ENCODE assay signal across 17 mouse cellular contexts in the genomic region with DNA sequence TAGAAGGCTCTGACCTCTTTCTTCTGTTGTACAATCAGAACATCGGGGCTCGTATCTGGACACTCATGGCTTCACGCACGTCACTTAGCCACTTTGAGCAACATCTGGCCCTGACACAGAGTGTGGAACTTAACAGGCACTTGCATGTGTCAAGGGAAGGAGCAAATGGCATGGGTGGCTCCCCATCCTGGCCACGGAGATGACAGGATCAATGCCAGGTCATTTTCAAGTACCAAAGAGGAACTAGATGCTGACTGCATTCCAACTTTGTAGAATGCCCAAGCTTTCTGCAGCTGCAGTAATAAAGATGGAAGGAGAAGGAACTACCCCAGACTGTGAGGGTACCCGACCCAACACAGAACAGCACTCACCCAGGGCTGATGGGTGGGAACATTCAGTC. TPM values are rescaled to one million over a fixed set of nuclear protein-coding genes. Genes with fewer than 3 reads are reported as not detected.
A peak's percentile ranks its signal among the peaks of the same experiment; 100 is the strongest.
DNase-seq lines count a peak whose midpoint lies in the region; ATAC-seq lines count a peak whose summit lies in the region.
"Had no signal": no experiment of that assay in that cellular context is flagged by ENCODE, and none has a peak within 500 bp of the region (broad histone marks: within the 10 kb centered on the region; RNA-seq: fewer than 3 reads in every experiment).

No protein-coding gene starts in this region.

- 92% methylated on average over 6 of the region's 6 CpGs for WGBS in midbrain, embryonic 10.5 days
- 89% methylated on average over 6 of the region's 6 CpGs for WGBS in midbrain, embryonic 11.5 days

- peaks cover 6% of the 10 kb centered on the region; the same call in 1 of the 2 replicates for H3K27me3 ChIP-seq in midbrain, embryonic 10.5 days (ENCODE audit: low read depth, poor library complexity, severe bottlenecking)
- H3K27me3 ChIP-seq in midbrain, embryonic 11.5 days (ENCODE audit: control insufficient read depth, insufficient read depth, low read length): no peaks in the 10 kb centered on the region
- H3K27me3 ChIP-seq: embryonic facial prominence, embryonic 12.5 days had no signal

- peak overlapping the region; percentile 75 for H3K27ac ChIP-seq in midbrain, embryonic 10.5 days (replicated peaks)
- no peak overlapping the region for H3K27ac ChIP-seq in midbrain, embryonic 11.5 days (ENCODE audit: low read depth, low read length)
- H3K27ac ChIP-seq: embryonic facial prominence, embryonic 12.5 days; forebrain, embryonic 12.5 days had no signal

- no peak overlapping the region for H3K4me3 ChIP-seq in midbrain, embryonic 10.5 days
- no peak overlapping the region for H3K4me3 ChIP-seq in midbrain, embryonic 11.5 days (ENCODE audit: low read depth, low read length)
- H3K4me3 ChIP-seq: embryonic facial prominence, embryonic 12.5 days; forebrain, embryonic 12.5 days had no signal

- ATAC-seq in midbrain, embryonic 11.5 days (ENCODE audit: low FRiP score): no peak
- ATAC-seq: forebrain, embryonic 14.5 days; forebrain, postnatal 0 days had no signal

- no peaks in the 10 kb centered on the region for H3K36me3 ChIP-seq in midbrain, embryonic 10.5 days
- no peaks in the 10 kb centered on the region for H3K36me3 ChIP-seq in midbrain, embryonic 11.5 days (ENCODE audit: control insufficient read depth, insufficient read depth, low read length)
- H3K36me3 ChIP-seq: embryonic facial prominence, embryonic 12.5 days; forebrain, embryonic 12.5 days had no signal

- H3K4me1 ChIP-seq in midbrain, embryonic 10.5 days: peaks cover 33% of the 10 kb centered on the region
- peaks cover 15% of the 10 kb centered on the region; the same call in 1 of the 2 replicates for H3K4me1 ChIP-seq in midbrain, embryonic 11.5 days (ENCODE audit: control insufficient read depth, insufficient read depth, low read length)

- H3K9ac ChIP-seq in midbrain, embryonic 11.5 days (ENCODE audit: low read length): no peak overlapping the region
- H3K9ac ChIP-seq: embryonic facial prominence, embryonic 12.5 days; forebrain, embryonic 12.5 days; forebrain, postnatal 0 days had no signal

- H3K4me2 ChIP-seq in midbrain, embryonic 11.5 days: no peak overlapping the region
- H3K4me2 ChIP-seq: embryonic facial prominence, embryonic 12.5 days; forebrain, embryonic 12.5 days had no signal

- H3K9me3 ChIP-seq in midbrain, embryonic 10.5 days (replicated peaks): no peaks in the 10 kb centered on the region
- no peaks in the 10 kb centered on the region for H3K9me3 ChIP-seq in midbrain, embryonic 11.5 days (ENCODE audit: control insufficient read depth, low read length)
- H3K9me3 ChIP-seq: embryonic facial prominence, embryonic 12.5 days; forebrain, embryonic 12.5 days had no signal

- DNase-seq in heart, adult 11 months: peak; percentile 86
- DNase-seq in heart, adult 18-20 months: no peak
- DNase-seq in midbrain, embryonic 10.5 days (ENCODE audit: low spot score): no peak
- DNase-seq in midbrain, embryonic 11.5 days (ENCODE audit: low spot score, missing footprints): no peak
- DNase-seq in kidney, adult 8-10 months: no peak
- DNase-seq: adrenal gland, postnatal 25 days; cerebellum, adult 11 months; cerebellum, adult 18-20 months; cerebellum, adult 8-10 months; cerebellum, adult 9-11 months; cerebellum, postnatal 14 days; cerebellum, postnatal 36 days; embryo, embryonic 11 days; forebrain, postnatal 0 days had no signal

RNA-seq across cellular contexts. Expression of gene Mrps23, which starts 14.0 kb away (rescaled TPM):
- total RNA-seq in heart, adult 18-20 months (2021): 100 to 1,000 TPM; 327 to 375 TPM
- 70.6 and 78.8 TPM in 2 replicates for polyA plus RNA-seq in midbrain, embryonic 10.5 days (2016; fragmentation: Nextera tagmentation; extraction: Ambion mirVana)
- 88.8 TPM in 2 replicates for polyA plus RNA-seq in midbrain, embryonic 11.5 days (2014; fragmentation: Nextera tagmentation; extraction: Ambion mirVana)
